Mouse (Mus musculus) cerebellum, adult (tissue): ENCODE results near the gene Raf1.

Experiments
- ATAC-seq: cut with Nextera tagmentation; 2 replicates; pipeline ENCODE4 v1.9.2; 2017; ENCODE audit warnings: mild to moderate bottlenecking, moderate library complexity, mixed read lengths; ENCODE audit not compliant: insufficient number of reproducible peaks, low FRiP score, low TSS enrichment

Raf1 gene

GRCm38 (mm10) chr6:115626121-115626520 is 50.3 kb downstream of the Raf1 start:
- no peak for ATAC-seq

GRCm38 (mm10) chr6:115620942-115621341 is 55.5 kb downstream of the Raf1 start:
- no peak for ATAC-seq

- no peak for ATAC-seq
Observed at GRCm38 (mm10) chr6:115619818-115620217, 56.6 kb downstream of the Raf1 start.

DNA sequence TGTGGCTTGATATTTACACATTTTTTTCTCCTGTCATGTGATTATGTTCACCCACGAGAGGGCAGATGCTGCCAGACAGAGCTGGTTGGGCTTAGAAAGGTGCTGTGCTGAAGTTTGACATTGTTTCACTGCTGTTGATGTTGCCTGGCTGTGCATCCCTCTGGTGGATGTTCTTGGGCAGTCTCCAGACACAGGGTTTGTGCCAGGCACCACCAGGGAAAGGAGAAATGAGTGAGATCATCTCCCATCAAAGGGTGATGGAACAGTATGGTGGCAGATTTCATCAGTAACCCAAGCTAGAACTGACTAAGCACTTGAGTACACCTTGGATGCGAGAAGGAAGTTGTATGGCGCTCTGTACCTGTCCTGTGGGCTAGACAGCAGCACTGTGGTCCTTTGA is 60.5 kb downstream of the Raf1 start:
- ATAC-seq = no peak

- no peak for ATAC-seq
Observed at GRCm38 (mm10) chr6:115613793-115614192, 62.6 kb downstream of the Raf1 start.

- no peak for ATAC-seq
Observed at GRCm38 (mm10) chr6:115610301-115610700, 66.1 kb downstream of the Raf1 start.

DNA sequence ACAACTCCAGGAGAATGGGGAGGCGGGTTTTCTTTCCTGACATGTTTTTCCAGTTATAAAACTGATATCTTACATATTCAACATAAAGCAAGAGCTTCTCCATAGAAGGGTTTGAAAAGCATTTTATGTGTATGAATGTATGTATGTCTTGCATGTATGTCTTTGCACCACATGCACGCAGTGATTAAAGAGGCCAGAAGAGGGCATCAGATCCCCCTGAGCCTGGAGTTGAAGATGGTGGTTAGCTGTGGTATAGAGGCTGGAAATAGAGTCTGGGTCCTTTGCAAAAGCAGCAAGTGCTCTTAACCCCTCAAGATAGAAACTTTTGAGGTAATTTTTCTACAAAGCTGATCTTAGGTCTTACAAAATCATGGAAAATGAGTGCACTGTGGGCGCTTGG is 67.3 kb downstream of the Raf1 start:
- no peak for ATAC-seq

DNA sequence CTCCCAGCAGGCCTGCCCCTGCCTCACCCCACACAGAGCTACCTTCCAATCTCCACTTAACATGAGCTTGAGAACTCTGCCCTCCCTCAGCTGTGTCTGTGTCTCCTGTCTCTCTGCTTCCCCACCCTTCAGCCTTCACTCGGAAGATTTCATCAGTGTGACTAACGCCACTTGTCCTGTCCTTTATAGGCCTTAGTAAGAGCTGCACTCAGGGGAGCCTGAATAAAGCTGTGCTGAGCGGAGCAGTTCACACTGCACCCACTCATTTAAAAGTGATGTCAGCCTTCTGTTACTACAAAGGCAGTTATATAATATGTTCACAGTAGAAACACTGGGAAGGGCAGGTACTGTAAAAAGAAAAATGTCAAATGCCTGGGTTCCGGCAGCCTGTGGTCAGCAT is 69.0 kb downstream of the Raf1 start:
- peak; percentile 49 for ATAC-seq

DNA sequence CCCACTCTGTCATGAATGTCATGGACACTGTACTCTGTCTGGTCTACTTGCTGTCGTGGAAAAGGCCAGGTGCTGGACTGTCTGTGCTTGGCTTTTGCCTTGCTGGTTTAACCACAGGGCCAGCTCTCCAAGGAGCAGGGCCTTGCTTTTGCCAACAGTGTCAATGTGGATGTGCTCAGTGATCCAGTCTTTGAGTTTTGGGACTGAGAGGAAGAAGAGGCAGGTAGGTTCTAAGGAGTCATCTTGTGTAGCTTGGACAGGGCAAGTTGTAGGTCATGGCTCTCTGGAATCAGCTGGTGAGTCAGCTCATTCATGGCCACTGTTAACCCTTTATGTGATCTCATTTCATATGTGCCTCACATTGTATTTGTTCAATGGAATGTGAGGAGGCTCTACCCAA is 70.0 kb downstream of the Raf1 start:
- ATAC-seq = no peak

GRCm38 (mm10) chr6:115601715-115602523 is 74.5 kb downstream of the Raf1 start, which contains the start of gene Mkrn2:
TSS of gene Mkrn2 (plus strand) at chr6:115601902.
- ATAC-seq = peak; percentile 79

DNA sequence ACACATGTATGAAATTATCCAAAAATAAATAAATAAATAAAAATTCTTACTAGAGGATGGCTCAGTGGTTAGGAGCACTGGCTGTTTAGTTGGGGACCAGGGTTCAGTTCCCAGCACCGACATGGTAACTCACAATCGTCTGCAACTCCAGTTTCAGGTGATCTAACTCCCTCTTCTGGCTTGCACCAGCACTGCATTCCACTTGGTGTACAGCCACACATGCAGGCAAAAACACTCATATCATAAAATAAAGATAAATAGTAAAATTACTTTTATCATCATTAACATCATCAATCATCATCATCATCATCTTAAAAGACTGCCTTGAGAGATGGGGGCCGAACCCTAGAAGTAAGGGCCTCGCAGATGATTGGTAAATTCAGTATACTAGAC is 75.1 kb downstream of the Raf1 start:
- no peak for ATAC-seq

- ATAC-seq = no peak
Observed at GRCm38 (mm10) chr6:115595667-115596066, 80.8 kb downstream of the Raf1 start.

DNA sequence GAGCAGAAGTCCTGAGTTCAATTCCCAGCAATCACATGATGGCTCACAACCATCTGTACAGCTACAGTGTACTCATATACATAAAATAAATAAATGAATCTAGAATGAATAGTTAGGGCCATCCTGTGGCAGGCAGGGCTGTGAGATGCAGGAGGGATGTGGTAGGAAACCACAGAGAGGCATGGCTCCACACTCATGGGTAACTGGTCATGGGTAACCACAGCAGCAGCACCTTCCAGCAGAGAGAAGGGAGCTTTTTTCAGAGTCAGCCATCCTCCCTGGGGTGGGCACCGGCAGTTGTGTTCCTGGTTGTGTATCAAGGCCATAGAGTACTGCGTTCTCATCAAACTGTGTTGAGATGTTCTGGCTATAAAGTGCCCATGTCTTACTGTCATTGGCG is 82.0 kb downstream of the Raf1 start:
- ATAC-seq = no peak

DNA sequence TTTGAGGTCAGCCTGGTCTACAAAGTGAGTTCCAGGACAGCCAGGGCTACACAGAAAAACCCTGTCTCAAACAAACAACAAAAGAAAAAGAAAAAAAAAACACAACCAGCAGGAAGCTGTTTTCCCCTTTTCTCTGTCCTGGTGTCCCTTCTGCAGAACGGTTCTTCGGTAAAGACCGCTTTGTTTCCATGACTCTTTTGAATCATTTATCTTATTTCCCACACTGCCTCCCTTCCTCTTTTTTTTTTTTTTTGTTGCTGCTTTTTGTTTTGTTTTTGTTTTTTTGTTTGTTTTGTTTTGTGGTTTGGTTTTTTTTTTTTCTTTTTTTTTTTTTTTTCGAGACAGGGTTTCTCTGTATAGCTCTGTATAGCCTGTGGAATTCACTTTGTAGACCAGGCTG is 83.2 kb downstream of the Raf1 start:
- ATAC-seq = no peak

DNA sequence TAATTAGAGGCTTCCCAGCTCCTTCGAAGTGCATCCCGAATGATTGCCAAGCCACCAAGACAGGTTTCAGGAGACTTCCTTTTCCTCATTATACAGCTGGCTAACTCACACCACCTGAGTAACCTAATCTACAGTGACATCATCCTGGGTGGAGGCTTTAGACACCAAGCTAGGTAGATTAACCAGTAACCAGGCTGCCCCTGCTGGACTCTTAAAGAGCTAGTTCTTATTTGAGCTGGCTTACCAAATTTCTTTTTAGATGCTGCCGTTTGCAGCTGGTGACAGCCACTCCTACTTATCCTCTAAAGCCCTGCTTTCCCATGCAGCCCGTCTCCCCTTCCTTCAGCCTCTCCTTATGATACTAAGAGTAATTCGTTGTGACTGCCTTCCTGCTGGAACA is 84.0 kb downstream of the Raf1 start, which contains the start of gene Mkrn2os:
Mkrn2os (minus strand) TSS at position 119 of the 400 bp plus-strand sequence.
- ATAC-seq = no peak

- ATAC-seq = no peak
Observed at GRCm38 (mm10) chr6:115591692-115592359, 84.6 kb downstream of the Raf1 start.

GRCm38 (mm10) chr6:115586321-115586720 is 90.1 kb downstream of the Raf1 start:
- no peak for ATAC-seq

DNA sequence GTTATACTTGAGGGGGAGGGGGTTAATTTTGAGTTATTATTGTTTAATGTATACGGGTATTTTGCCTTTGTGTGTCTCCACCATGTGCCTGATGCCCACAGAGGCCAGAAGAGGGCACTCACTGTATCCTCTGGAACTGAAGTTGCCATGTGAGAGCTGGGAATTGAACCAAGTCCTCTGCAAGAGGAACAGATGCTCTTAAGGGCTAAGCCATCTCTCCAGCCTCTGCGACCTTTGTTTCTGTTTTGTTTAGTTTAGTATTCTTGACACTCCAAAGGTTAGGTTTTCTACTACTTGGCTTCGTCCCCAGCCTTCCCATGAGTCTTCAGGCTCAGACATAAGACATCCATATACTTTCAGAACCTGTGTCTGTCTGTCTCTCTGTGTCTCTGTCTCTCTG is 92.3 kb downstream of the Raf1 start:
- ATAC-seq = no peak

DNA sequence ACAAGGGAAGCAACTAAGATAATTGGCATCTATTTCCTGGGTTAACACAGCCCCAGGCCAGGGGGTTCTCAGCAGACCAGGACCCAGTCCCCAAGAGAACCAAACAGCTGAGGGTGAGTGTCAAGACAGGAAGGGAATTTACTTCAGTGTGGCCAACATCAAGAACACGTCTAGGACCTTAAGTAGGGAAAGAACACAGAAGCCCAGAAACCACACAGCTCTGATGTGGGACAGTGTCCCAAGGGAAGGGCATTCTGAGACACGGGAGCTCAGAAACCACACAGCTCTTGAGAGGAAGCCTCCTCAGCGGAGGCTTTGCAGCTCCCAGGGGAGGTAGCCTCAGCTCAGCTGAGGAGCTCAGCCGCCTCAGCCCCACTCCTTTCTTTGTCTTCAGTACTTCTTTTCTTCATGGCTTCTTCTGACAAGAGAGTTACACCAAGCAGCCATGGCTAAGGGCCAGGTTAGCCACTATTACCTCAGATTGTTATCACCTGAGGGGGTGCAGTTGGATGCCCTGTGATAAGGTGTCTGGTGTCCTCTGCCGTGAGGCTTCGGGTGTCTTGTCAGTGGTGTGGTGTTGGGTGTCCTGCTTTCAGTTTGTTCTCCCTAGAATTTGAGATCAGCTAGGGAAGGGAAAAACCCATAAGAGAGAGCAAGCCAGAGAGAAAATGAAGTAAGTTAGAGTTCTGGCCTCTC is 92.9 kb downstream of the Raf1 start:
- no peak for ATAC-seq

- no peak for ATAC-seq
Observed at GRCm38 (mm10) chr6:115582328-115583115, 93.9 kb downstream of the Raf1 start.
